Mouse (Mus musculus) ES-E14 (cell line): ENCODE data around the gene Wfikkn1.

Experiments used
- CHD2 ChIP-seq: IDR thresholded peaks from 2 replicates; pipeline ENCODE4 v1.6.1; 2014; ENCODE audit warnings: mild to moderate bottlenecking, low read depth, low read length, inconsistent platforms
- HCFC1 ChIP-seq: IDR thresholded peaks from 2 replicates; pipeline ENCODE4 v1.6.1; 2012; ENCODE audit warnings: low read length, inconsistent platforms, borderline replicate concordance; ENCODE audit not compliant: insufficient read depth
- MAFK ChIP-seq: IDR thresholded peaks from 2 replicates; pipeline ENCODE4 v1.6.1; 2014; ENCODE audit warnings: mild to moderate bottlenecking, low read depth, low read length, inconsistent platforms; ENCODE audit not compliant: insufficient read depth
- ZC3H11A ChIP-seq: IDR thresholded peaks from 2 replicates; pipeline ENCODE4 v1.6.1; 2012; ENCODE audit warnings: low read depth, mild to moderate bottlenecking, inconsistent platforms, low read length, borderline replicate concordance

DNA sequence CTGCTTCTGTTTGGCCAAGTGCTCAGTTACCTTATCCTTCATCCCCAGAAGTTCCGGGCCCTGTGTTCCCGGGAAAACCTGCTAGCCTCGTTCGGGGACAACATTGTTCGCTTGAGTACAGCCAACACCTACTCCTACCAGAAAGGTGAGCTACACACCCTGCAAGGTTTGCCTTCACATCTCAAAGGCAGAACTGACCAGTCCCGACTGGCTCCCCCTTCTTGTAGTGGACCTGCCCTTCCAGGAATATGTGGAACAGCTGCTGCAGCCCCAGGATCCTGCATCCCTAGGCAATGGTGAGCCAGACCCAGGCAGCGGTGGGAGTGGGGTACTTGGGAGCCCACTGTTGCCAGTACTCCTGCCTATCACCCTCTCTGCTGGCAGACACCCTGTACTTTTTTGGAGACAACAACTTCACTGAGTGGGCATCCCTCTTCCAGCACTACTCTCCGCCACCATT, 51.1 kb downstream of the Wfikkn1 start:
- TF ChIP-seq HCFC1: no peak
- TF ChIP-seq CHD2: no peak
- TF ChIP-seq MAFK: no peak
- no peak for TF ChIP-seq ZC3H11A
